Mouse (Mus musculus) hindbrain, postnatal 0 days (tissue): ENCODE measurements around the gene Fam228b. TPM values are rescaled to one million over a fixed set of nuclear protein-coding genes. Genes with fewer than 3 reads are reported as not detected.
"Not testable (repeated sequence)": the region's sequence is repeated elsewhere in the genome, so short reads cannot be mapped to it uniquely, and the experiment has no call there.

Source experiments
- ATAC-seq: fragments of 200-750 bp; cut with Nextera tagmentation; 2 replicates; pipeline ENCODE4 v1.8.0; 2017; ENCODE audit warnings: mild to moderate bottlenecking, moderate TSS enrichment, moderate library complexity
- DNase-seq: peaks from one replicate; pipeline ENCODE4 v3.0.0-alpha.2; 2015; ENCODE audit warnings: low spot score
- H3K27ac ChIP-seq: fragments of 300-500 bp; sonication (generic); 2 replicates; pipeline ENCODE4 v1.5.1; 2014; ENCODE audit warnings: mild to moderate bottlenecking
- H3K27me3 ChIP-seq: fragments of 300-500 bp; sonication (generic); 2 replicates; pipeline ENCODE4 v1.6.1; 2014; ENCODE audit warnings: low read length, mixed read lengths; ENCODE audit not compliant: insufficient read depth
- H3K36me3 ChIP-seq: fragments of 300-500 bp; sonication (generic); 2 replicates; pipeline ENCODE4 v1.6.1; 2014; ENCODE audit warnings: low read length, mixed read lengths; ENCODE audit not compliant: insufficient read depth
- H3K4me1 ChIP-seq: fragments of 300-500 bp; sonication (generic); 2 replicates; pipeline ENCODE4 v1.6.1; 2014; ENCODE audit warnings: antibody characterized with exemption, low read length, mixed read lengths; ENCODE audit not compliant: insufficient read depth
- H3K4me2 ChIP-seq: fragments of 300-500 bp; sonication (generic); 2 replicates; pipeline ENCODE4 v1.6.1; 2014; ENCODE audit warnings: low read depth, mild to moderate bottlenecking, low read length, moderate library complexity, mixed read lengths
- H3K4me3 ChIP-seq: fragments of 300-500 bp; sonication (generic); 2 replicates; pipeline ENCODE4 v1.5.1; 2014; ENCODE audit warnings: low read length
- H3K9ac ChIP-seq: fragments of 300-500 bp; sonication (generic); replicated peaks from 2 replicates; pipeline ENCODE4 v1.6.1; 2014; ENCODE audit warnings: mild to moderate bottlenecking, low read length, moderate library complexity, mixed read lengths
- H3K9me3 ChIP-seq: fragments of 300-500 bp; sonication (generic); 2 replicates; pipeline ENCODE4 v1.6.1; 2016; ENCODE audit warnings: low read length, mixed read lengths
- CTCF ChIP-seq: IDR thresholded peaks from 2 replicates; pipeline ENCODE4 v1.5.1; 2016; ENCODE audit warnings: antibody characterized with exemption, control low read depth, low read depth
- WGBS: fragments of 180-500 bp; shearing (Covaris S2); extraction: QIAGEN DNeasy Blood & Tissue Kit; methylation state at CpG from one replicate; pipeline ENCODE4 v1.1.7; 2014; 5-methylcytosine and 5-hydroxymethylcytosine counted together
- polyA plus RNA-seq: library from polyadenylated mRNA; unstranded; fragments of >200 nt; fragmentation: Nextera tagmentation; extraction: Ambion mirVana; gene quantifications from 2 replicates; pipeline ENCODE4 v1.2.1, GENCODE M21; 2015
- total RNA-seq: library from RNA; depleted of rRNA; stranded (reverse); fragments of >200 nt; gene quantifications from 2 replicates; pipeline ENCODE4 v1.2.3, GENCODE M21; 2014; rRNA removed

Fam228b gene
- 3.7 and 4.2 TPM in 2 replicates for total RNA-seq
- 8.1 and 9.3 TPM in 2 replicates for polyA plus RNA-seq

DNA sequence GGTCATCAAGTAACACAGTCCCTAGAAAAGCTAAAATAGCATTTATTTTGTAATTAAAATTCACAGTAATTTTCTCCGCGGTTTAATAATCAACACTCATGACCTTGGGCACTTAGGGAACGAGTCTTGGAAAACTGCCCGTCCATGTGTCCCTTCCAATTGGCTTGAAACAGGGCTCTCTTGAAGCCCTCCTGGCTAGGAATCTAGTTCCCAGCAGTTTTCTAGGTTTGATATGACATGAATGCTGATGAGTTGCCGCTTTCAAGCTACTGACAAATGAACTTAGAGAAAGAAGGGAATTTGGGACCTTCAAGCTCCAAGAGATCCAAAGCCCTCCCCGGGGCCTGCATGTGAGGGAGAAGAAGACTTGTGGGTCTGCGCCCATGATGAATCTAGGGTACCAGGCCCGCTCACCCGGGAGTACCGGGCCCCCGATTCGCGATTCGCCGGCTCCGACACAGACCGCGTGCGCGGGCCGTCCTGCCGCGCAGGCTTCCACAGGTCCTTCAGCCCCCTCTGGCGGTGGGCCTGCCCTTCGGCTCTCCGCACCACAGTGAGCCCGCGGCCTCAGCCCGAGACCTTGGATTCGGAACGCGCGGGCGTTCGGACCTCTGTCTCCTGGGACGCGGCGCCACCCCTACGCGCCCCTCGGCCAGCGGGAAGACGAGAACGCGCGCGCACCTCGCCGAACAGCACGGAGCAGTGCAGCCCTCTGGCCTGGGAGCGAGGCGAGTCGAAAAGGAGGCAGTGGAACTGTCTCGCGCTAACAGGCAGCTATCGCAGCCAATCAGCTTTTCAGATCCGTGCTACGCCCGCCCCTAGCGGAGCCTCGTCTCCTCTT, at the start of gene Fam228b, which contains the start of gene Pfn4:
Fam228b (minus strand) TSS at position 776 of the 841 bp plus-strand sequence.
Pfn4 (plus strand) TSS at position 531 of the 841 bp plus-strand sequence.
- Histone ChIP-seq H3K4me1 (no peaks in the 10 kb centered on the region), H3K4me2 (peak within 1 kb of the TSS; percentile 59), H3K9me3 (no peaks in the 10 kb centered on the region), H3K27me3 (no peaks in the 10 kb centered on the region), H3K4me3 (peak within 1 kb of the TSS; percentile 63), H3K9ac (peak within 1 kb of the TSS; percentile 82), H3K27ac (peak within 1 kb of the TSS; percentile 98), H3K36me3 (no peaks in the 10 kb centered on the region)
- TF ChIP-seq CTCF = peak; percentile 77
- ATAC-seq (peak; percentile 99), DNase-seq (peak; percentile 97)
- 2% methylated on average over 60 of the region's 61 CpGs for WGBS

- H3K36me3 ChIP-seq = peaks cover 6% of the 10 kb centered on the region; the same call in 1 of the 2 replicates
- ATAC-seq = peak; percentile 99
Observed at GRCm38 (mm10) chr12:4817361-4818101, 48.5 kb upstream of the Fam228b start, which contains the start of gene Sf3b6. Gene Sf3b6 (plus strand): TSS chr12:4817544.

GRCm38 (mm10) chr12:4816680-4817360, 47.8 kb upstream of the Fam228b start:
- WGBS = 8% methylated on average over 23 of the region's 24 CpGs
- DNase-seq (no peak), ATAC-seq (peak; percentile 75; the same call in 1 of the 2 replicates)
- no peaks in the 10 kb centered on the region for H3K27me3 ChIP-seq
- H3K4me2 ChIP-seq = peak overlapping the region; percentile 71
- H3K27ac ChIP-seq = peak overlapping the region; percentile 88
- peak overlapping the region; percentile 63 for H3K4me3 ChIP-seq
- H3K4me1 ChIP-seq = peaks cover 9% of the 10 kb centered on the region; the same call in 1 of the 2 replicates
- TF ChIP-seq CTCF = no peak
- peak overlapping the region; percentile 61 for H3K9ac ChIP-seq
- peaks cover 4% of the 10 kb centered on the region; the same call in 1 of the 2 replicates for H3K36me3 ChIP-seq
- no peaks in the 10 kb centered on the region for H3K9me3 ChIP-seq

More at GRCm38 (mm10) chr12:4817361-4818101, 48.5 kb upstream of the Fam228b start, which contains the start of gene Sf3b6:
- H3K9ac ChIP-seq = peak within 1 kb of the TSS; percentile 61
- H3K4me3 ChIP-seq = peak within 1 kb of the TSS; percentile 63
- DNase-seq = peak; percentile 98
- H3K4me1 ChIP-seq = peaks cover 9% of the 10 kb centered on the region; the same call in 1 of the 2 replicates
- no peaks in the 10 kb centered on the region for H3K9me3 ChIP-seq
- H3K4me2 ChIP-seq = peak within 1 kb of the TSS; percentile 93
- peak within 1 kb of the TSS; percentile 88 for H3K27ac ChIP-seq
- no peaks in the 10 kb centered on the region for H3K27me3 ChIP-seq
- under 1% methylated on average over 49 of the region's 49 CpGs for whole genome bisulfite sequencing
- TF ChIP-seq CTCF = no peak

GRCm38 (mm10) chr12:4813636-4814035, 44.6 kb upstream of the Fam228b start:
- H3K27me3 ChIP-seq = no peaks in the 10 kb centered on the region
- H3K9ac ChIP-seq = no peak overlapping the region
- peaks cover 5% of the 10 kb centered on the region; the same call in 1 of the 2 replicates for H3K4me1 ChIP-seq
- no peak overlapping the region for H3K4me3 ChIP-seq
- no peaks in the 10 kb centered on the region for H3K36me3 ChIP-seq
- DNase-seq (peak; percentile 23), ATAC-seq (no peak)
- H3K4me2 ChIP-seq = no peak overlapping the region
- 85% methylated on average over 4 of the region's 4 CpGs for WGBS
- TF ChIP-seq CTCF = no peak
- no peak overlapping the region for H3K27ac ChIP-seq
- no peaks in the 10 kb centered on the region for H3K9me3 ChIP-seq

DNA sequence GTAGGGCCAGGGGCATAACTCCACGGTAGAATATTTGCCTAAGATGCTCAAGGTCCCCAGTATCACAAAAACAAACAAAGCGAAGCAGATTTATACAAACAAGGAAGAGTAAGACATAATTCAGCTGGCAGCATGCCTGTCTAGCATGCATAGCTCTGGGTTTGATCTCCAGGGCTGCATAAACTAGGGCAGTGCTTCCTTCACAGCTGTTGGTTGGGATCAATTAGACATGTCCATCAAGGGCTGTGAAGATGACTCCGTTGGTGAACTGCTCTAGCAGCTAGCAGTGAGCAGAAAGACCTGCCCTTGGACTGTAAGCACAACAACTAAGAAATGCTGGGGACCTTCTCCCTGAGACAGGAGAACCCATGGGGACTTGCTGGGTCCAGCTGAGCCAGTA, 42.6 kb upstream of the Fam228b start:
- DNase-seq = no peak
- Histone ChIP-seq H3K36me3 (no peaks in the 10 kb centered on the region), H3K9me3 (no peaks in the 10 kb centered on the region), H3K4me2 (no peak overlapping the region), H3K4me3 (no peak overlapping the region), H3K27ac (no peak overlapping the region), H3K4me1 (no peaks in the 10 kb centered on the region), H3K27me3 (no peaks in the 10 kb centered on the region), H3K9ac (no peak overlapping the region)
- 75% methylated on average over 3 of the region's 3 CpGs for WGBS
- ATAC-seq = no peak
- TF ChIP-seq CTCF = no peak

DNA sequence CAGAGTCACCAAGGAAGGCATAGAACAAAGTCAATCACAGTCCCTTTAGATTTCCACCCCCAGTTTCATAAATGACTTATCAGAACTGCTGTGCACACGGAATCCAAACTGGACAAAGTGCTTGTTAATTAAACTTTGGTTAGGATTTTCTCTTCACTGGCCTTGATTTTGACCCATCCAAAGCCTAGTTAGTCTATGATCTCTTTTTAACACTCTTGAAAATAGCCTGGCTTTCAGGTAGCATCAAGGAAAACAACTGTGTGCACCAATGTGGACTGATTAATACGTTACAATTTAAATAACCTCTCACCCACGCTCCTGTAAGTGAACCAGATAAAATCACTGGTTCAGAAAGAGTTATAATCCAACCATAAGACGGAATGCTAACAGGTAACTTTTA, 42.0 kb upstream of the Fam228b start:
- Histone ChIP-seq H3K36me3 (no peaks in the 10 kb centered on the region), H3K9ac (no peak overlapping the region), H3K4me3 (no peak overlapping the region), H3K4me2 (no peak overlapping the region), H3K27me3 (no peaks in the 10 kb centered on the region), H3K9me3 (no peaks in the 10 kb centered on the region), H3K27ac (no peak overlapping the region), H3K4me1 (no peaks in the 10 kb centered on the region)
- ATAC-seq = no peak
- TF ChIP-seq CTCF = no peak
- 73% methylated on average over 4 of the region's 4 CpGs for WGBS
- no peak for DNase-seq

DNA sequence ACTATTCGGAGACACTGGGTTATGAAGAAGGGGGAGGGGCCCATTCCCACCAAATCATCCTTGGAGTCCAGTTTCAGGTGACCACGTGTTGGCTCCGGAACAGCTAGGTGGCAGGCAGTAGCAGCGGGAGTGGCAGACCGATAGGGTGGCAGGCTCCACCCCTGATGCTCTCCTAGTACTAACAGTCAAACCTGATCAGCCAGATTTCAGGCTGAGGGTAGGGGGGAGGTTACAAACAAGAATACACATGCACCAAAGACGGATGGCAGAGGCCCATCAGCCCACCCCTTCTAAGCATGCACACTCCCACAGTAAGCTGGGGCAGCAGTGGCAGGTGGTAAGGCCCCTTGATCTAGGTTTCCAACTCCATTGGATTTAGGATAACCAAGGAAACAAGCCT, 28.4 kb upstream of the Fam228b start:
- not testable (repeated sequence) for H3K9me3 ChIP-seq, H3K27me3 ChIP-seq, H3K9ac ChIP-seq, H3K4me2 ChIP-seq, DNase-seq, H3K27ac ChIP-seq, H3K4me3 ChIP-seq, ATAC-seq, H3K4me1 ChIP-seq, H3K36me3 ChIP-seq
- 88% methylated on average over 6 of the region's 6 CpGs for WGBS
